Mouse (Mus musculus) stomach, embryonic 16.5 days (tissue): Measurements from ENCODE around the gene Dgki. TPM values are rescaled to one million over a fixed set of nuclear protein-coding genes. Genes with fewer than 3 reads are reported as not detected.

Source experiments
- ATAC-seq: fragments of 200-750 bp; cut with Nextera tagmentation; 2 replicates; pipeline ENCODE4 v1.8.0; 2017; ENCODE audit warnings: moderate number of reproducible peaks, moderate TSS enrichment; ENCODE audit not compliant: insufficient read depth, low FRiP score
- H3K27ac ChIP-seq: fragments of 300-500 bp; sonication (generic); 2 replicates; pipeline ENCODE4 v1.5.1; 2014; ENCODE audit warnings: low read length
- H3K27me3 ChIP-seq: fragments of 300-500 bp; sonication (generic); 2 replicates; pipeline ENCODE4 v1.6.1; 2014; ENCODE audit warnings: low read length, control low read depth, mixed read lengths; ENCODE audit not compliant: control insufficient read depth, insufficient read depth
- H3K36me3 ChIP-seq: fragments of 300-500 bp; sonication (generic); 2 replicates; pipeline ENCODE4 v1.6.1; 2014; ENCODE audit warnings: low read length; ENCODE audit not compliant: control insufficient read depth, insufficient read depth
- H3K4me1 ChIP-seq: fragments of 300-500 bp; sonication (generic); 2 replicates; pipeline ENCODE4 v1.6.1; 2014; ENCODE audit warnings: low read length, control low read depth, mixed read lengths; ENCODE audit not compliant: control insufficient read depth, insufficient read depth
- H3K4me2 ChIP-seq: fragments of 300-500 bp; sonication (generic); 2 replicates; pipeline ENCODE4 v1.6.1; 2014; ENCODE audit warnings: low read depth, low read length, mixed read lengths
- H3K4me3 ChIP-seq: fragments of 300-500 bp; sonication (generic); replicated peaks from 2 replicates; pipeline ENCODE4 v1.5.1; 2014; ENCODE audit warnings: mild to moderate bottlenecking, low read length
- H3K9ac ChIP-seq: fragments of 300-500 bp; sonication (generic); 2 replicates; pipeline ENCODE4 v1.6.1; 2014; ENCODE audit warnings: low read length
- H3K9me3 ChIP-seq: fragments of 300-500 bp; sonication (generic); replicated peaks from 2 replicates; pipeline ENCODE4 v1.6.1; 2016; ENCODE audit warnings: low read length, control low read depth; ENCODE audit not compliant: control insufficient read depth
- WGBS: fragments of 180-500 bp; shearing (Covaris S2); extraction: QIAGEN DNeasy Blood & Tissue Kit; methylation state at CpG from one replicate; pipeline ENCODE4 v1.1.7; 2014; 5-methylcytosine and 5-hydroxymethylcytosine counted together
- polyA plus RNA-seq: library from polyadenylated mRNA; unstranded; fragments of >200 nt; fragmentation: Nextera tagmentation; extraction: Ambion mirVana; gene quantifications from 2 replicates; pipeline ENCODE4 v1.2.1, GENCODE M21; 2015

The Dgki gene
- polyA plus RNA-seq, 1 experiment from 2014 or later: 0.94 TPM

GRCm38 (mm10) chr6:37047611-37048129, 252.3 kb downstream of the Dgki start:
- no peak overlapping the region for H3K4me2 ChIP-seq
- ATAC-seq: no peak
- no peaks in the 10 kb centered on the region for H3K27me3 ChIP-seq
- no peak overlapping the region for H3K4me3 ChIP-seq
- WGBS: 61% methylated on average over 4 of the region's 4 CpGs
- no peak overlapping the region for H3K27ac ChIP-seq
- H3K36me3 ChIP-seq: no peaks in the 10 kb centered on the region
- peaks cover 9% of the 10 kb centered on the region for H3K4me1 ChIP-seq
- H3K9ac ChIP-seq: no peak overlapping the region
- no peaks in the 10 kb centered on the region for H3K9me3 ChIP-seq

- ATAC-seq: peak; percentile 47; the same call in 1 of the 2 replicates
- Histone ChIP-seq H3K36me3 (no peaks in the 10 kb centered on the region), H3K4me2 (no peak overlapping the region), H3K9me3 (no peaks in the 10 kb centered on the region), H3K27me3 (no peaks in the 10 kb centered on the region), H3K27ac (no peak overlapping the region), H3K9ac (no peak overlapping the region), H3K4me1 (peaks cover 3% of the 10 kb centered on the region; the same call in 1 of the 2 replicates), H3K4me3 (no peak overlapping the region)
- WGBS: 26% methylated on average over 4 of the region's 4 CpGs
Measured at GRCm38 (mm10) chr6:37046152-37046788, 253.7 kb downstream of the Dgki start.

- H3K4me2 ChIP-seq: no peak overlapping the region
- no peak overlapping the region for H3K27ac ChIP-seq
- no peaks in the 10 kb centered on the region for H3K36me3 ChIP-seq
- no peak overlapping the region for H3K4me3 ChIP-seq
- no peaks in the 10 kb centered on the region for H3K9me3 ChIP-seq
- H3K27me3 ChIP-seq: no peaks in the 10 kb centered on the region
- 84% methylated on average over 4 of the region's 4 CpGs for WGBS
- no peak for ATAC-seq
- no peak overlapping the region for H3K9ac ChIP-seq
- peaks cover 3% of the 10 kb centered on the region; the same call in 1 of the 2 replicates for H3K4me1 ChIP-seq
Measured at GRCm38 (mm10) chr6:37044796-37045195, 255.2 kb downstream of the Dgki start.

GRCm38 (mm10) chr6:37038444-37038843, 261.5 kb downstream of the Dgki start:
- no peak for ATAC-seq
- no peaks in the 10 kb centered on the region for H3K9me3 ChIP-seq
- H3K36me3 ChIP-seq: no peaks in the 10 kb centered on the region
- H3K9ac ChIP-seq: no peak overlapping the region
- WGBS: 50% methylated on average over 8 of the region's 8 CpGs
- H3K27me3 ChIP-seq: no peaks in the 10 kb centered on the region
- no peak overlapping the region for H3K27ac ChIP-seq
- H3K4me2 ChIP-seq: no peak overlapping the region
- H3K4me1 ChIP-seq: peaks cover 7% of the 10 kb centered on the region; the same call in 1 of the 2 replicates
- H3K4me3 ChIP-seq: no peak overlapping the region

- Histone ChIP-seq H3K27me3 (no peaks in the 10 kb centered on the region), H3K4me3 (no peak overlapping the region), H3K36me3 (no peaks in the 10 kb centered on the region), H3K4me2 (no peak overlapping the region), H3K4me1 (peaks cover 7% of the 10 kb centered on the region; the same call in 1 of the 2 replicates), H3K9ac (no peak overlapping the region), H3K9me3 (no peaks in the 10 kb centered on the region), H3K27ac (no peak overlapping the region; the same call in 1 of the 2 replicates)
- ATAC-seq: peak; percentile 51; the same call in 1 of the 2 replicates
- 70% methylated on average over 11 of the region's 11 CpGs for WGBS
Measured at GRCm38 (mm10) chr6:37037115-37037908, 262.7 kb downstream of the Dgki start.

GRCm38 (mm10) chr6:37035681-37036080, 264.3 kb downstream of the Dgki start:
- Histone ChIP-seq H3K36me3 (no peaks in the 10 kb centered on the region), H3K9ac (no peak overlapping the region)

GRCm38 (mm10) chr6:37030986-37031385, 269.0 kb downstream of the Dgki start:
- peak overlapping the region; percentile 87 for H3K27ac ChIP-seq
- H3K36me3 ChIP-seq: no peaks in the 10 kb centered on the region
- H3K4me3 ChIP-seq: no peak overlapping the region
- peaks cover 17% of the 10 kb centered on the region for H3K4me1 ChIP-seq
- 45% methylated on average over 1 of the region's 1 CpGs for WGBS
- H3K9ac ChIP-seq: no peak overlapping the region
- peak; percentile 78 for ATAC-seq
- H3K9me3 ChIP-seq: no peaks in the 10 kb centered on the region
- H3K4me2 ChIP-seq: no peak overlapping the region
- no peaks in the 10 kb centered on the region for H3K27me3 ChIP-seq

More at GRCm38 (mm10) chr6:37035681-37036080, 264.3 kb downstream of the Dgki start:
- Histone ChIP-seq H3K4me1 (peaks cover 10% of the 10 kb centered on the region; the same call in 1 of the 2 replicates), H3K27me3 (no peaks in the 10 kb centered on the region), H3K4me2 (no peak overlapping the region), H3K27ac (no peak overlapping the region), H3K9me3 (no peaks in the 10 kb centered on the region), H3K4me3 (no peak overlapping the region)
- ATAC-seq: no peak
- 86% methylated on average over 6 of the region's 6 CpGs for WGBS

- no peak overlapping the region for H3K4me3 ChIP-seq
- H3K4me1 ChIP-seq: peaks cover 19% of the 10 kb centered on the region
- WGBS: 56% methylated on average over 2 of the region's 2 CpGs
- peak overlapping the region; percentile 87; the same call in 1 of the 2 replicates for H3K27ac ChIP-seq
- H3K9me3 ChIP-seq: no peaks in the 10 kb centered on the region
- no peak for ATAC-seq
- H3K4me2 ChIP-seq: no peak overlapping the region
- no peaks in the 10 kb centered on the region for H3K36me3 ChIP-seq
- H3K27me3 ChIP-seq: no peaks in the 10 kb centered on the region
- H3K9ac ChIP-seq: no peak overlapping the region
Measured at GRCm38 (mm10) chr6:37030402-37030801, 269.6 kb downstream of the Dgki start.

GRCm38 (mm10) chr6:37028841-37029240, 271.1 kb downstream of the Dgki start:
- Histone ChIP-seq H3K4me3 (no peak overlapping the region), H3K36me3 (no peaks in the 10 kb centered on the region), H3K27ac (no peak overlapping the region), H3K9me3 (no peaks in the 10 kb centered on the region), H3K27me3 (no peaks in the 10 kb centered on the region), H3K4me2 (no peak overlapping the region), H3K9ac (no peak overlapping the region), H3K4me1 (peaks cover 15% of the 10 kb centered on the region)
- WGBS: 83% methylated on average over 6 of the region's 6 CpGs
- no peak for ATAC-seq
